Mouse (Mus musculus) CH12.LX (cell line): ENCODE measurements at regions not wholly inside any gene's neighbourhood (a gene's known extent, or its start where the extent isn't known, plus 50 kb on each side); places are given as distances from the start of the nearest gene placed in this dataset.

ENCODE experiments used
- CHD1 ChIP-seq: IDR thresholded peaks from 2 replicates; pipeline ENCODE4 v1.6.1; 2012; ENCODE audit warnings: low read depth, low read length, improper control_type of control experiment, inconsistent platforms
- CTCF ChIP-seq, 2 experiments: IDR thresholded peaks in 1 of 2; conservative IDR thresholded peaks in 1 of 2; 2 replicates each; pipeline ENCODE4 v1.5.1; 2011 to 2012; ENCODE audit warnings: low read depth in 2 of 2, low read length in 2 of 2, improper control_type of control experiment in 1 of 2, inconsistent platforms in 1 of 2, mild to moderate bottlenecking in 1 of 2, moderate library complexity in 1 of 2
- EP300 ChIP-seq: IDR thresholded peaks from 2 replicates; pipeline ENCODE4 v1.6.1; 2011; ENCODE audit warnings: low read length, improper control_type of control experiment
- ETS1 ChIP-seq: conservative IDR thresholded peaks from 2 replicates; pipeline ENCODE4 v1.6.1; 2012; ENCODE audit warnings: low read depth, mild to moderate bottlenecking, inconsistent platforms, low read length, improper control_type of control experiment, moderate library complexity
- GABPA ChIP-seq: IDR thresholded peaks from 2 replicates; pipeline ENCODE4 v1.6.1; 2012; ENCODE audit warnings: low read depth, low read length, improper control_type of control experiment, inconsistent platforms; ENCODE audit not compliant: insufficient replicate concordance
- MEF2A ChIP-seq: IDR thresholded peaks from 2 replicates; pipeline ENCODE4 v1.6.1; 2014; ENCODE audit warnings: low read depth, mild to moderate bottlenecking, inconsistent platforms, low read length, improper control_type of control experiment, borderline replicate concordance
- NELFE ChIP-seq: IDR thresholded peaks from 2 replicates; pipeline ENCODE4 v1.6.1; 2011; ENCODE audit warnings: low read depth, low read length, improper control_type of control experiment
- PAX5 ChIP-seq: IDR thresholded peaks from 2 replicates; pipeline ENCODE4 v1.6.1; 2012; ENCODE audit warnings: low read length, inconsistent platforms, mixed read lengths
- POLR2A ChIP-seq: IDR thresholded peaks from 2 replicates; pipeline ENCODE4 v1.6.1; 2011; ENCODE audit warnings: low read depth, mild to moderate bottlenecking, improper control_type of control experiment, low read length
- USF1 ChIP-seq: IDR thresholded peaks from 2 replicates; pipeline ENCODE4 v1.6.1; 2014; ENCODE audit warnings: low read depth, mild to moderate bottlenecking, inconsistent platforms, low read length, improper control_type of control experiment
- ZNF384 ChIP-seq: IDR thresholded peaks from 2 replicates; pipeline ENCODE4 v1.6.1; 2012; ENCODE audit warnings: low read depth, low read length, improper control_type of control experiment, inconsistent platforms

DNA sequence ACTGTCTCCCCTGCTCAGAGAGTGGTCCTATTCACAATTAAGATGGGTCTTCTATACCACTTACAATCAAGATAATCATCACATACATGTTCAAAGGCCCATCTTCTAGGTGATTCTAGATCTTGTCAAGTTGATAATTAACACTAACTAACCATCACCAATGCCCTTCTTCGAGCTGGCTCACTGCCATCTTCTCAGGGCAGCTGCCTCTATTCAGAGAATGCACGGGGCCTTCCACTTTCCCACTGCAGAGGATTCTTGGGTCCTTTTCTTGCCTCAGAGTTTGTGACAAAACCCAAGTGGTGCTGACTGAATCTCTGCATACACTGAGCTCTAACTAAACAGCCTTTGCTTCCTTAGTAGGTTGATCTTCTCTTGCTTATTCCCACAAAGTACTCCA lies 142.4 kb downstream of the Gm19410 start:
- no peak for TF ChIP-seq POLR2A
- TF ChIP-seq GABPA, result no peak
- TF ChIP-seq CTCF (conservative IDR thresholded peaks at IDR 0.05 in 1 of 2, IDR thresholded peaks at IDR 0.05 in 1 of 2; ENCODE audit: low read depth in 2 of 2, low read length in 2 of 2), result no peak
- no peak for TF ChIP-seq USF1
- TF ChIP-seq MEF2A, result no peak
- no peak for TF ChIP-seq ZNF384
- TF ChIP-seq EP300, result no peak
- TF ChIP-seq NELFE, result no peak
- TF ChIP-seq CHD1, result no peak
- no peak for TF ChIP-seq PAX5
- TF ChIP-seq ETS1, result no peak
